Mouse (Mus musculus) forebrain, embryonic 13.5 days (tissue): Measurements from ENCODE around the gene Zbtb42. TPM values are rescaled to one million over a fixed set of nuclear protein-coding genes. Genes with fewer than 3 reads are reported as not detected.

Experiments
- ATAC-seq: fragments of 200-750 bp; cut with Nextera tagmentation; 2 replicates; pipeline ENCODE4 v1.8.0; 2017
- H3K27ac ChIP-seq: fragments of 300-500 bp; sonication (generic); 2 replicates; pipeline ENCODE4 v1.5.1; 2015; ENCODE audit warnings: inconsistent platforms, mild to moderate bottlenecking, moderate library complexity
- H3K27me3 ChIP-seq: fragments of 300-500 bp; sonication (generic); 2 replicates; pipeline ENCODE4 v1.6.1; 2015; ENCODE audit warnings: mild to moderate bottlenecking, inconsistent platforms
- H3K36me3 ChIP-seq: fragments of 300-500 bp; sonication (generic); 2 replicates; pipeline ENCODE4 v1.6.1; 2015; ENCODE audit warnings: mild to moderate bottlenecking, inconsistent platforms; ENCODE audit not compliant: poor library complexity, severe bottlenecking
- H3K4me1 ChIP-seq: fragments of 300-500 bp; sonication (generic); 2 replicates; pipeline ENCODE4 v1.6.1; 2015; ENCODE audit warnings: inconsistent platforms
- H3K4me2 ChIP-seq: fragments of 300-500 bp; sonication (generic); 2 replicates; pipeline ENCODE4 v1.6.1; 2015; ENCODE audit warnings: inconsistent platforms, mild to moderate bottlenecking, moderate library complexity
- H3K4me3 ChIP-seq: fragments of 300-500 bp; sonication (generic); 2 replicates; pipeline ENCODE4 v1.5.1; 2015; ENCODE audit warnings: mild to moderate bottlenecking, inconsistent platforms
- H3K9ac ChIP-seq: fragments of 300-500 bp; sonication (generic); 2 replicates; pipeline ENCODE4 v1.6.1; 2015; ENCODE audit warnings: mild to moderate bottlenecking, inconsistent platforms
- H3K9me3 ChIP-seq: fragments of 300-500 bp; sonication (generic); replicated peaks from 2 replicates; pipeline ENCODE4 v1.6.1; 2016; ENCODE audit warnings: inconsistent platforms
- WGBS: fragments of 180-500 bp; shearing (Covaris S2); methylation state at CpG from one replicate; pipeline ENCODE4 v1.1.7; 2015; 5-methylcytosine and 5-hydroxymethylcytosine counted together
- polyA plus RNA-seq: library from polyadenylated mRNA; unstranded; fragments of >200 nt; fragmentation: Nextera tagmentation; extraction: Ambion mirVana; gene quantifications from 2 replicates; pipeline ENCODE4 v1.2.1, GENCODE M21; 2015

The Zbtb42 gene
- polyA plus RNA-seq, 1 experiment from 2014 or later = 2.1 TPM

GRCm38 (mm10) chr12:112663716-112664115, 14.9 kb upstream of the Zbtb42 start:
- no peaks in the 10 kb centered on the region for H3K27me3 ChIP-seq
- peaks cover 93% of the 10 kb centered on the region for H3K4me1 ChIP-seq
- no peaks in the 10 kb centered on the region for H3K9me3 ChIP-seq
- peaks cover 82% of the 10 kb centered on the region for H3K36me3 ChIP-seq
- peak overlapping the region; percentile 47 for H3K4me2 ChIP-seq
- H3K4me3 ChIP-seq = peak overlapping the region; percentile 9
- WGBS = 46% methylated on average over 12 of the region's 12 CpGs
- peak overlapping the region; percentile 95 for H3K27ac ChIP-seq
- peak; percentile 29 for ATAC-seq
- H3K9ac ChIP-seq = peak overlapping the region; percentile 61

GRCm38 (mm10) chr12:112664124-112664523, 14.5 kb upstream of the Zbtb42 start:
- 5% methylated on average over 2 of the region's 2 CpGs for whole genome bisulfite sequencing
- Histone ChIP-seq H3K9ac (peak overlapping the region; percentile 61), H3K4me1 (peaks cover 92% of the 10 kb centered on the region), H3K4me3 (no peak overlapping the region), H3K27ac (peak overlapping the region; percentile 95), H3K36me3 (peaks cover 82% of the 10 kb centered on the region), H3K27me3 (no peaks in the 10 kb centered on the region), H3K9me3 (no peaks in the 10 kb centered on the region), H3K4me2 (peak overlapping the region; percentile 47)
- ATAC-seq = peak; percentile 31

GRCm38 (mm10) chr12:112664656-112665055, 14.0 kb upstream of the Zbtb42 start:
- no peaks in the 10 kb centered on the region for H3K27me3 ChIP-seq
- 63% methylated on average over 5 of the region's 5 CpGs for WGBS
- H3K36me3 ChIP-seq = peaks cover 82% of the 10 kb centered on the region
- no peaks in the 10 kb centered on the region for H3K9me3 ChIP-seq
- peak overlapping the region; percentile 95 for H3K27ac ChIP-seq
- H3K9ac ChIP-seq = peak overlapping the region; percentile 53
- peaks cover 92% of the 10 kb centered on the region for H3K4me1 ChIP-seq
- no peak for ATAC-seq
- H3K4me2 ChIP-seq = peak overlapping the region; percentile 47
- no peak overlapping the region for H3K4me3 ChIP-seq

GRCm38 (mm10) chr12:112665445-112665844, 13.2 kb upstream of the Zbtb42 start:
- Histone ChIP-seq H3K36me3 (peaks cover 85% of the 10 kb centered on the region), H3K4me1 (peaks cover 88% of the 10 kb centered on the region), H3K4me3 (peak overlapping the region; percentile 3; the same call in 1 of the 2 replicates), H3K27ac (peak overlapping the region; percentile 95), H3K9ac (peak overlapping the region; percentile 56), H3K9me3 (no peaks in the 10 kb centered on the region), H3K4me2 (peak overlapping the region; percentile 47), H3K27me3 (no peaks in the 10 kb centered on the region)
- peak; percentile 23 for ATAC-seq
- WGBS = 24% methylated on average over 18 of the region's 18 CpGs

- Histone ChIP-seq H3K9me3 (no peaks in the 10 kb centered on the region), H3K9ac (peak overlapping the region; percentile 56), H3K4me2 (peak overlapping the region; percentile 47), H3K27ac (peak overlapping the region; percentile 95), H3K27me3 (no peaks in the 10 kb centered on the region), H3K4me1 (peaks cover 88% of the 10 kb centered on the region), H3K4me3 (peak overlapping the region; percentile 3; the same call in 1 of the 2 replicates), H3K36me3 (peaks cover 85% of the 10 kb centered on the region)
- WGBS = 88% methylated on average over 9 of the region's 9 CpGs
- ATAC-seq = no peak; the same call in 1 of the 2 replicates
These were observed 12.6 kb upstream of the Zbtb42 start for GRCm38 (mm10) chr12:112665881-112666544.

- H3K4me2 ChIP-seq = no peak overlapping the region
- ATAC-seq = no peak
- H3K9ac ChIP-seq = peak overlapping the region; percentile 0; the same call in 1 of the 2 replicates
- H3K9me3 ChIP-seq = no peaks in the 10 kb centered on the region
- H3K27ac ChIP-seq = 0 out of 2 replicates have a peak overlapping the region, but pooled peaks have one; percentile 27
- 84% methylated on average over 10 of the region's 10 CpGs for WGBS
- peaks cover 88% of the 10 kb centered on the region for H3K4me1 ChIP-seq
- no peak overlapping the region for H3K4me3 ChIP-seq
- peaks cover 78% of the 10 kb centered on the region for H3K36me3 ChIP-seq
- H3K27me3 ChIP-seq = no peaks in the 10 kb centered on the region
These were observed 10.9 kb upstream of the Zbtb42 start for GRCm38 (mm10) chr12:112667619-112668297.

GRCm38 (mm10) chr12:112670718-112671393, 7.8 kb upstream of the Zbtb42 start:
- no peaks in the 10 kb centered on the region for H3K27me3 ChIP-seq
- H3K27ac ChIP-seq = no peak overlapping the region
- no peaks in the 10 kb centered on the region for H3K9me3 ChIP-seq
- no peak for ATAC-seq
- 51% methylated on average over 9 of the region's 9 CpGs for WGBS
- peaks cover 76% of the 10 kb centered on the region for H3K4me1 ChIP-seq
- H3K4me3 ChIP-seq = no peak overlapping the region
- peak overlapping the region; percentile 100 for H3K9ac ChIP-seq
- peak overlapping the region; percentile 92; the same call in 1 of the 2 replicates for H3K4me2 ChIP-seq
- peaks cover 61% of the 10 kb centered on the region for H3K36me3 ChIP-seq

GRCm38 (mm10) chr12:112671891-112672290, 6.7 kb upstream of the Zbtb42 start:
- H3K9ac ChIP-seq = peak overlapping the region; percentile 100
- 82% methylated on average over 7 of the region's 7 CpGs for WGBS

GRCm38 (mm10) chr12:112672744-112673575, 5.7 kb upstream of the Zbtb42 start:
- Histone ChIP-seq H3K27me3 (peaks cover 10% of the 10 kb centered on the region), H3K27ac (peak overlapping the region; percentile 92), H3K4me1 (peaks cover 62% of the 10 kb centered on the region), H3K9me3 (no peaks in the 10 kb centered on the region), H3K4me3 (peak overlapping the region; percentile 98), H3K9ac (peak overlapping the region; percentile 100), H3K36me3 (peaks cover 40% of the 10 kb centered on the region), H3K4me2 (peak overlapping the region; percentile 92)
- WGBS = 7% methylated on average over 21 of the region's 21 CpGs
- peak; percentile 14 for ATAC-seq

More at GRCm38 (mm10) chr12:112671891-112672290, 6.7 kb upstream of the Zbtb42 start:
- ATAC-seq = no peak
- no peaks in the 10 kb centered on the region for H3K9me3 ChIP-seq
- H3K4me2 ChIP-seq = peak overlapping the region; percentile 92
- H3K27me3 ChIP-seq = no peaks in the 10 kb centered on the region
- 0 out of 2 replicates have a peak overlapping the region, but pooled peaks have one; percentile 92 for H3K27ac ChIP-seq
- H3K4me1 ChIP-seq = peaks cover 66% of the 10 kb centered on the region
- H3K36me3 ChIP-seq = peaks cover 51% of the 10 kb centered on the region
- H3K4me3 ChIP-seq = peak overlapping the region; percentile 98; the same call in 1 of the 2 replicates

GRCm38 (mm10) chr12:112673576-112674091, 5.0 kb upstream of the Zbtb42 start:
- H3K27me3 ChIP-seq = peaks cover 16% of the 10 kb centered on the region
- peak overlapping the region; percentile 92 for H3K27ac ChIP-seq
- H3K9ac ChIP-seq = peak overlapping the region; percentile 100
- peak overlapping the region; percentile 92 for H3K4me2 ChIP-seq
- H3K36me3 ChIP-seq = peaks cover 34% of the 10 kb centered on the region
- H3K9me3 ChIP-seq = no peaks in the 10 kb centered on the region
- peak overlapping the region; percentile 98 for H3K4me3 ChIP-seq
- under 1% methylated on average over 41 of the region's 68 CpGs for WGBS
- peak; percentile 39 for ATAC-seq
- H3K4me1 ChIP-seq = peaks cover 66% of the 10 kb centered on the region
